Mouse (Mus musculus) lung, embryonic 14.5 days (tissue): Measurements from ENCODE around the gene Ift22. TPM values are rescaled to one million over a fixed set of nuclear protein-coding genes. Genes with fewer than 3 reads are reported as not detected.

Source experiments
- ATAC-seq: fragments of 200-750 bp; cut with Nextera tagmentation; 2 replicates; pipeline ENCODE4 v1.8.0; 2017; ENCODE audit warnings: mild to moderate bottlenecking, moderate TSS enrichment, moderate library complexity; ENCODE audit not compliant: insufficient read depth
- DNase-seq: peaks from one replicate; pipeline ENCODE4 v3.0.0-alpha.2; 2015
- H3K27ac ChIP-seq: fragments of 300-500 bp; sonication (generic); 2 replicates; pipeline ENCODE4 v1.5.1; 2014; ENCODE audit warnings: low read depth, mild to moderate bottlenecking, moderate library complexity
- H3K27me3 ChIP-seq: fragments of 300-500 bp; sonication (generic); 2 replicates; pipeline ENCODE4 v1.6.1; 2014; ENCODE audit warnings: low read length, control low read depth; ENCODE audit not compliant: insufficient read depth
- H3K36me3 ChIP-seq: fragments of 300-500 bp; sonication (generic); 2 replicates; pipeline ENCODE4 v1.6.1; 2014; ENCODE audit warnings: control low read depth; ENCODE audit not compliant: insufficient read depth
- H3K4me1 ChIP-seq: fragments of 300-500 bp; sonication (generic); 2 replicates; pipeline ENCODE4 v1.6.1; 2014; ENCODE audit warnings: antibody characterized with exemption, control low read depth; ENCODE audit not compliant: insufficient read depth
- H3K4me2 ChIP-seq: fragments of 300-500 bp; sonication (generic); 2 replicates; pipeline ENCODE4 v1.6.1; 2014; ENCODE audit warnings: mild to moderate bottlenecking
- H3K4me3 ChIP-seq: fragments of 300-500 bp; sonication (generic); 2 replicates; pipeline ENCODE4 v1.5.1; 2014; ENCODE audit warnings: low read depth, low read length
- H3K9ac ChIP-seq: fragments of 300-500 bp; sonication (generic); 2 replicates; pipeline ENCODE4 v1.6.1; 2014
- H3K9me3 ChIP-seq: fragments of 300-500 bp; sonication (generic); 2 replicates; pipeline ENCODE4 v1.6.1; 2016; ENCODE audit warnings: low read depth, low read length, control low read depth
- CTCF ChIP-seq: IDR thresholded peaks from 2 replicates; pipeline ENCODE4 v1.5.1; 2016; ENCODE audit warnings: antibody characterized with exemption, low read depth
- WGBS: fragments of 180-500 bp; shearing (Covaris S2); extraction: QIAGEN DNeasy Blood & Tissue Kit; methylation state at CpG from one replicate; pipeline ENCODE4 v1.1.7; 2014; 5-methylcytosine and 5-hydroxymethylcytosine counted together
- polyA plus RNA-seq: library from polyadenylated mRNA; unstranded; fragments of >200 nt; fragmentation: Nextera tagmentation; extraction: Ambion mirVana; gene quantifications from 2 replicates; pipeline ENCODE4 v1.2.1, GENCODE M21; 2014

Gene Ift22
- polyA plus RNA-seq, 1 experiment from 2014 or later = 72.2 TPM

DNA sequence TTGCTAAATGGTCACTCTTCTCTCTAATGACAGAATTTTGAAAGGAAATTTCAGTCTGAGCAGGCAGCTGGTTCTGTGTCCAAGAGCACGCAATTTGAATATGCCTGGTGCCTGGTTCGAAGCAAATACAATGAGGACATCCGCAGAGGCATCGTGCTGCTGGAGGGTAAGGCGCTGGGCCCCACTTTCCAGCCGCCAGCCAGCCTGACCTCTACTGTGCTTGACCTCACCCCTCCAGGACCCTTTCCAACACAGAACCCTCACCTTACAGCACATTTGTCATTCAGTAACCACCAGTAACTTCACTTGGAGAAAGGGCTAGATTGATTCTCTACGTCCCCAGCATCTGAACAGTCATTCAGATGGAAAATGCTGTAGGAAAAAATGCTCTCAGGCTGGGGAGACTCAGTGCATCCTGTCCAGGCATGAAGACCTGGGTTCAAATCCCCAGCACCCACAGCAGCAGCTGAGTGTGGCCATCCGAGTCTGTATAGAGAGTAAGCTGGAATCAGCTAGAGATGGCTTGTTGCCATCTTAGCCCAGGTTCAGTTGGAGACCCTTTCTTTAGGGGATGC lies 55.1 kb downstream of the Ift22 start:
- Histone ChIP-seq H3K4me1 (peaks cover 15% of the 10 kb centered on the region; the same call in 1 of the 2 replicates), H3K27me3 (no peaks in the 10 kb centered on the region), H3K4me2 (peak overlapping the region; percentile 78), H3K36me3 (peaks cover 38% of the 10 kb centered on the region), H3K9ac (peak overlapping the region; percentile 67), H3K9me3 (no peaks in the 10 kb centered on the region), H3K27ac (peak overlapping the region; percentile 86; the same call in 1 of the 2 replicates), H3K4me3 (peak overlapping the region; percentile 60)
- DNase-seq (no peak), ATAC-seq (no peak)
- 69% methylated on average over 8 of the region's 8 CpGs for WGBS
- TF ChIP-seq CTCF = no peak

Other genes starting within 250 kb of the Ift22 start
- gene Myl10, start 215.0 kb upstream of the Ift22 start, polyA plus RNA-seq = not detected in 2 replicates
- 9.0 and 11.7 TPM in 2 replicates for gene Col26a1, start 24.9 kb upstream of the Ift22 start, polyA plus RNA-seq
- gene Fis1, start 45.1 kb downstream of the Ift22 start, polyA plus RNA-seq = 306 and 314 TPM in 2 replicates
- gene Cldn15, start 58.5 kb downstream of the Ift22 start, polyA plus RNA-seq = 5.3 and 5.7 TPM in 2 replicates
- 43.5 and 43.7 TPM in 2 replicates for gene Plod3, start 78.9 kb downstream of the Ift22 start, polyA plus RNA-seq
- 88.9 and 97.4 TPM in 2 replicates for gene Znhit1, start 79.9 kb downstream of the Ift22 start, polyA plus RNA-seq
- gene Vgf, start 118.2 kb downstream of the Ift22 start, polyA plus RNA-seq = 0.12 and 0.13 TPM in 2 replicates
- gene Ap1s1, start 138.0 kb downstream of the Ift22 start, polyA plus RNA-seq = 179 and 191 TPM in 2 replicates
- 0.47 and 0.86 TPM in 2 replicates for gene Serpine1, start 164.1 kb downstream of the Ift22 start, polyA plus RNA-seq
- 11.5 and 11.8 TPM in 2 replicates for gene Trim56, start 208.1 kb downstream of the Ift22 start, polyA plus RNA-seq
- gene Muc3, start 241.2 kb downstream of the Ift22 start, polyA plus RNA-seq = not detected in 2 replicates